Mouse (Mus musculus) kidney, adult 2 months (tissue): ENCODE data around the gene H2al2a. TPM values are rescaled to one million over a fixed set of nuclear protein-coding genes. Genes with fewer than 3 reads are reported as not detected.

Source experiments
- DNase-seq: peaks from one replicate; pipeline ENCODE4 v3.0.0; 2021
- H3K27ac ChIP-seq: fragments of 200-500 bp; 2 replicates; pipeline ENCODE4 v1.5.1; 2012; ENCODE audit warnings: low read depth, low read length, control low read depth, inconsistent platforms; ENCODE audit not compliant: insufficient read depth
- H3K27me3 ChIP-seq: fragments of 200-500 bp; replicated peaks from 2 replicates; pipeline ENCODE4 v1.6.1; 2012; ENCODE audit warnings: mild to moderate bottlenecking, moderate library complexity, low read length, inconsistent platforms; ENCODE audit not compliant: control insufficient read depth, insufficient read depth
- H3K36me3 ChIP-seq: fragments of 200-500 bp; 2 replicates; pipeline ENCODE4 v1.6.1; 2012; ENCODE audit warnings: mild to moderate bottlenecking, moderate library complexity, low read length, inconsistent platforms; ENCODE audit not compliant: control insufficient read depth, insufficient read depth
- H3K4me1 ChIP-seq: fragments of 200-500 bp; 2 replicates; pipeline ENCODE4 v1.6.1; 2011; ENCODE audit warnings: low read length; ENCODE audit not compliant: control insufficient read depth, insufficient read depth
- H3K4me3 ChIP-seq: fragments of 200-500 bp; 2 replicates; pipeline ENCODE4 v1.5.1; 2011; ENCODE audit warnings: mild to moderate bottlenecking, low read depth, low read length, control low read depth; ENCODE audit not compliant: insufficient read depth
- CTCF ChIP-seq: fragments of 200-500 bp; conservative IDR thresholded peaks from 2 replicates; pipeline ENCODE4 v1.5.1; 2011; ENCODE audit warnings: low read depth, mild to moderate bottlenecking, control low read depth, low read length, moderate library complexity, mixed read lengths; ENCODE audit not compliant: insufficient read depth, insufficient read length
- POLR2A ChIP-seq: fragments of 200-500 bp; IDR thresholded peaks from one replicate; pipeline ENCODE4 v1.6.1; 2011; ENCODE audit warnings: low read depth, low read length, control low read depth
- WGBS: fragments of 180-500 bp; shearing (Covaris S2); methylation state at CpG from one replicate; pipeline ENCODE4 v1.1.7; 2018; 5-methylcytosine and 5-hydroxymethylcytosine counted together
- polyA plus RNA-seq: library from polyadenylated mRNA; depleted of rRNA; stranded (reverse); fragments of >200 nt; gene quantifications from 2 replicates; pipeline ENCODE4 v1.2.3, GENCODE M21; 2012

The H2al2a gene
- polyA plus RNA-seq, 1 experiment = 0.41 TPM

DNA sequence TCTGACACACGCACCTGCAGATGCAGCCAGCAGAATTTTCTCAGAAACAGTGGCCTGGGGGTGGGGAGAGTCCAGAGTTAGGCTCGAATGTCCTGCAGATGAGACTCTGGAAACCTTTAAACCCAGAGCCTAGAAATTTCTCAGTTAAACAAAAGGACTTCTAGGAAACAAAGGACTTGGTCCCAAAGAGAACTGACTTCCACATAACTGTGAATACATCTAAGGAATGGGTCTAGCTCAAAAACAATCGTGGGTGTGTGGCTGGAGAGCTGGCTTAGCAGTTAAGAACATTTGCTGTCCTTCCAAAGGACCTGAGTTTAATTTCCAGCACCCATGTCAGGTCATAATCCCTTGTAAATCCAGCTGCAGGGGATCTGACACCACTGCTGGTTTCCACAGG is 18.8 kb upstream of the H2al2a start:
- H3K36me3 ChIP-seq = no peaks in the 10 kb centered on the region
- H3K4me1 ChIP-seq = no peaks in the 10 kb centered on the region
- no peaks in the 10 kb centered on the region for H3K27me3 ChIP-seq
- no peak overlapping the region for H3K4me3 ChIP-seq
- WGBS = 53% methylated on average over 3 of the region's 3 CpGs
- peak; percentile 14 for DNase-seq
- no peak overlapping the region for H3K27ac ChIP-seq
- no peak for TF ChIP-seq POLR2A
- TF ChIP-seq CTCF = no peak

- 92% methylated on average over 3 of the region's 3 CpGs for WGBS
- no peak overlapping the region for H3K4me3 ChIP-seq
- no peaks in the 10 kb centered on the region for H3K27me3 ChIP-seq
- TF ChIP-seq CTCF (no peak), POLR2A (no peak)
- no peaks in the 10 kb centered on the region for H3K36me3 ChIP-seq
- DNase-seq = no peak
- no peak overlapping the region for H3K27ac ChIP-seq
- no peaks in the 10 kb centered on the region for H3K4me1 ChIP-seq
These were observed 16.1 kb upstream of the H2al2a start for GRCm38 (mm10) chr2:18012866-18013265.

GRCm38 (mm10) chr2:18011226-18011625 is 14.5 kb upstream of the H2al2a start:
- no peak for DNase-seq

GRCm38 (mm10) chr2:18005137-18005536 is 8.4 kb upstream of the H2al2a start:
- 32% methylated on average over 8 of the region's 8 CpGs for WGBS
- TF ChIP-seq CTCF (no peak), POLR2A (no peak)
- H3K4me3 ChIP-seq = no peak overlapping the region
- no peak overlapping the region for H3K27ac ChIP-seq
- no peaks in the 10 kb centered on the region for H3K27me3 ChIP-seq
- no peaks in the 10 kb centered on the region for H3K36me3 ChIP-seq
- no peak for DNase-seq
- no peaks in the 10 kb centered on the region for H3K4me1 ChIP-seq

More at GRCm38 (mm10) chr2:18011226-18011625, 14.5 kb upstream of the H2al2a start:
- no peak overlapping the region for H3K4me3 ChIP-seq
- H3K36me3 ChIP-seq = no peaks in the 10 kb centered on the region
- H3K4me1 ChIP-seq = no peaks in the 10 kb centered on the region
- no peak overlapping the region for H3K27ac ChIP-seq
- 90% methylated on average over 6 of the region's 6 CpGs for WGBS
- no peaks in the 10 kb centered on the region for H3K27me3 ChIP-seq
- TF ChIP-seq CTCF (no peak), POLR2A (no peak)

DNA sequence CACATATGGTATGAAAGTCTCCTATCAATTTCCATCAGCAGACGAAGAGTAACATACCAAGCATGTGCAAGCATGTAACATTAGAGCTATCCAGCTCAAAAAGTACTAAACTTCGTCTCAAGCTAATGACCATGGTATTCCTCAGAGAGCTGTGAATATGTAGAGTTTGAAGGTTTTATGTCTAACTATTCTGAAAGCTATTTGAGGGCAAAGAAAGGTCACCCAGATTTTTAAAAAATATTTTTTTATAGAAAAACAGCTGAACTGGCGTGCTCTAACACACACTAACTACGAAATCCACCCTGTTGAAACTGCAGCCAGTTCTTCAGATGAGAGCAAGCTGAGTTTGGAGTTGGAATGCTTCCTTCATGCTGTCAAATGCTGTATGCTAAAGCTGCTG is 7.5 kb upstream of the H2al2a start:
- Histone ChIP-seq H3K27ac (no peak overlapping the region), H3K27me3 (no peaks in the 10 kb centered on the region), H3K36me3 (no peaks in the 10 kb centered on the region), H3K4me3 (no peak overlapping the region), H3K4me1 (no peaks in the 10 kb centered on the region)
- TF ChIP-seq POLR2A = no peak
- no peak for TF ChIP-seq CTCF
- peak; percentile 36 for DNase-seq
- 72% methylated on average over 4 of the region's 4 CpGs for WGBS

GRCm38 (mm10) chr2:18002306-18002705 is 5.5 kb upstream of the H2al2a start:
- DNase-seq = no peak
- no peaks in the 10 kb centered on the region for H3K36me3 ChIP-seq
- WGBS = over 99% methylated on average over 3 of the region's 3 CpGs
- no peaks in the 10 kb centered on the region for H3K4me1 ChIP-seq
- no peak overlapping the region for H3K4me3 ChIP-seq
- H3K27ac ChIP-seq = no peak overlapping the region
- no peaks in the 10 kb centered on the region for H3K27me3 ChIP-seq
- TF ChIP-seq CTCF (no peak), POLR2A (no peak)

DNA sequence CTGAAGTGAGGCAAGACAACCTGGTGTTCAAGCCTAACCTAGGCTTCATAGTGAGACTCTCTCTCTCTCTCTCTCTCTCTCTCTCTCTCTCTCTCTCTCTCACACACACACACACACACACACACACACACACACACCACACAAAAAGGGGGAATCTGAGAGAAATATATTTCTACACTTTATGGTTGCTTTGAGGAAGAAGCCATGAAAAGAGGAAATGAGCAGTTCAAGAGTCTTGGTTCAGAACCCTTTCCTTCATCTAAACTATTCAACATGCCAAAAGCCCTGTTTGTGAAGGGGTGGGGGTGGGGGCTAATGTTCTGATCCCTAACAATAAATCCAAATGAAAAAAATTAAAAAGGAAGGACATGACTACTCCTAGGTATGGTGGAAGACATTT is 7.2 kb downstream of the H2al2a start:
- no peak for DNase-seq
- TF ChIP-seq POLR2A (no peak), CTCF (no peak)
- Histone ChIP-seq H3K4me1 (no peaks in the 10 kb centered on the region), H3K27ac (no peak overlapping the region), H3K4me3 (no peak overlapping the region), H3K36me3 (no peaks in the 10 kb centered on the region), H3K27me3 (no peaks in the 10 kb centered on the region)

DNA sequence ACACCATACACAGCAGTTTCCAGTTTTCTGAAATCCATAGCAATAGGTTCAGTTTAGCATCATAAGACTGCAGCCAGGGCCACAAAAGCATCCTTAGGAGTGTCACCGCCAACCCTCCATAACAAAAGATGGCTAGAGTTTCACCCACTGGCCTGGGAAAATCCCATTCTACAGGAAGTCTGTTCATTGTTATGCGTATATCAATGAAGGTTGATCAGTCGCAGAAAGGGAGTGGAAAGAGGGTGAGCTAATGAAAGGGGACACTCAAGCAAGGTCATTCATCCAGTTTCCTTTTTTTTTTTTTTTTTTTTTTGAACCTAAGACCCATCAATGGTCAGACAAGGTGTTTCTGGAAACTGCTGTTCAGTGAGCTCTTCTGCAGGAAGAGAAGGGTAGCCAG is 7.6 kb downstream of the H2al2a start:
- no peaks in the 10 kb centered on the region for H3K36me3 ChIP-seq
- no peak overlapping the region for H3K4me3 ChIP-seq
- H3K27me3 ChIP-seq = no peaks in the 10 kb centered on the region
- no peaks in the 10 kb centered on the region for H3K4me1 ChIP-seq
- H3K27ac ChIP-seq = no peak overlapping the region
- 84% methylated on average over 3 of the region's 3 CpGs for WGBS
- TF ChIP-seq CTCF = no peak
- no peak for TF ChIP-seq POLR2A
- no peak for DNase-seq
